Mouse (Mus musculus) MEL-GATA-1-ER (cell line): ENCODE data around the gene Arpc5l.
"Not testable (repeated sequence)": the region's sequence is repeated elsewhere in the genome, so short reads cannot be mapped to it uniquely, and the experiment has no call there.

Experiments used
- DNase-seq: peaks from one replicate; pipeline ENCODE4 v3.0.0-alpha.2; 2012; ENCODE audit warnings: low read depth; ENCODE audit errors: extremely low read depth

Arpc5l gene

GRCm38 (mm10) chr2:38999910-39000586 lies 5.1 kb upstream of the Arpc5l start:
- DNase-seq = no peak

DNA sequence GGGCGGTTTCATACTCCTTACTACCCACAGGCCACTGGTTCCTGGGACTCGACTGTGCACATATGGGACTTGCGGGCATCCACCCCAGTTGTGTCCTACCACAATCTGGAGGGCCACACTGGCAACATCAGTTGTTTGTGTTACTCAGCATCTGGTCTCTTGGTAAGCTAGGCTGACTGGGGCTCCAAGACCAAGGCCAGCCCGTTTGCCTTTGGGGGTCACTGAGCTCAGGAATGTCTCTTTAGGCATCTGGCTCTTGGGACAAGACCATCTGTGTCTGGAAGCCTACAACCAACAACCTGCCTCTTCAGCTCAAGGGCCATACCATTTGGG lies 4.6 kb upstream of the Arpc5l start:
- no peak for DNase-seq

DNA sequence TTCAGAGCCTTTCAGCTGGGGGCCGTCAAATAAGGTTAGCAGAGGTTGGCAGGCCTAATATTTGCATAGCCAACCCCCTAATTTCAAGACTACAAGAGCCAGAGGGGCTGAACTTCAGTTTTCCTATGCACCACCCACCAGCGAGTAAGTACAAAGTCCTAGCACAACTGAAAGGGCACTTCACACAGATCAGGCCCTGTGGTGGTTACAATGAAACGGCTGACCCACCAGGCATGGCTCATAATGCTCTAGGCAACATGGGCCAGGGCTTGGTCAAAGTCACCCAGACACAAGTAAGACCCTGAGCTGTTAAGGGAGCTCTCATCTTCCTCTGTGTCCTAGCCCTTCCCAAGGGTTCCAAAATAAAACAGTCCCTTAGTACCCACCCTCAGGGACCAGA lies 3.3 kb upstream of the Arpc5l start:
- no peak for DNase-seq

DNA sequence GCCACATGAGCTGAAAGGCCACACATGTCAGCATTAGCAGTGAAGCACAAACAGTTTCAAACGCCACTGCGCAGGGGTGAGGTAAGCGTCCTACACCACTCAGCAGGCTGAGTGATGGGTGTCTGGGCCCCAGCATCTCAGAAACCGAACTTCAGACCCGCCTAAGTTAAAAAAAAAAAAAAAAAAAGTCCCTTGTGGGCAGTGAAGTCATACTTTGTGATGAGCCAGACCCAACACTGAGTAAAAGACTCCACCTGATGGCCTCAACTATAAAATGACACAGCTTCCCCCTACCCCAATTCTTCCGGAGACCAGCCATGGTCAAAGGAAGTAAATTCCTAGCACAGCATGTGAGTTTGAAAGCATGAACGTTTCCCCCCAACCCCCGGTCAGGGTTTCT lies 2.0 kb upstream of the Arpc5l start:
- DNase-seq = no peak

- no peak for DNase-seq
Observed at GRCm38 (mm10) chr2:39003512-39003911, 1.6 kb upstream of the Arpc5l start.

DNA sequence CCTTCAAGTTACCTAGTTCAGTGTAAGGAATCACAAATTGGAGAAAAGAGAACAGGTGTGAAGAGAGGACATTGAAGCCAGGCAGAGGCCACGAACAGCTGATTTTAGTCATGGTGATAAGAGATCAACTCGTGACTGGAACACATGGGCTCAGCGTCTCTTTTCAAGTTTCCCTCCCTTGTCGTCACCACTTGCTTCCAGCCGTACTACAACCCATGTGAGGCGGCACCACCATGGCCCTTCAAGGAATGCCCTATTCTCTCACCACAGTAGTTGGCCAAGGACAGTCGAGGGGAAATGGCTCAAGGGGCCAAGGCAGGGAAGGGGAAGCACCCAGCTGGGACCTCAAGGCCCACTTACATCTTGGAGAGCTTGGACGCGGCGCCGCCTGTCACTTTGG lies 776 bp upstream of the Arpc5l start:
- no peak for DNase-seq

- DNase-seq = no peak
Observed at GRCm38 (mm10) chr2:39005574-39006079, 479 bp downstream of the Arpc5l start, which contains the start of gene Rpl35. Gene Rpl35 (minus strand): TSS chr2:39005624.

GRCm38 (mm10) chr2:39006149-39006730 lies 1.1 kb downstream of the Arpc5l start:
- no peak for DNase-seq

DNA sequence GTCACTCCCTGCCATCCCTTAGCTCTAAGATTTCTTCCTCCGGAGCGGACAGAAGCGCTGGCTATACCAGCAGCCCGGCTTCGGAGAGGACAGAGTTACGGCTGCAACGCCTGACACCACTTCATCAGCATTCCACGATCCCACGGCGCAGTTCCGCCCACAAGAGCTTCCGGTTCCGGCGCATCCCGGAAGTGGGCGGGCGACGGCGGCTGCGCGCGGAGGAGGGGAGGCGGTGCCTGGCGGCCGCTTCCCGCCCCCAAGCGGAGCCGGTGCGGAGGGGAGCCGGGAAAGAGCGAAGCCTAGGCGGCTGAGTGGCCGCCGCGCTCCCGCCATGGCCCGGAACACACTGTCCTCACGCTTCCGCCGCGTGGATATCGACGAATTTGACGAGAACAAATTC lies 2.7 kb downstream of the Arpc5l start:
- peak; percentile 80 for DNase-seq

DNA sequence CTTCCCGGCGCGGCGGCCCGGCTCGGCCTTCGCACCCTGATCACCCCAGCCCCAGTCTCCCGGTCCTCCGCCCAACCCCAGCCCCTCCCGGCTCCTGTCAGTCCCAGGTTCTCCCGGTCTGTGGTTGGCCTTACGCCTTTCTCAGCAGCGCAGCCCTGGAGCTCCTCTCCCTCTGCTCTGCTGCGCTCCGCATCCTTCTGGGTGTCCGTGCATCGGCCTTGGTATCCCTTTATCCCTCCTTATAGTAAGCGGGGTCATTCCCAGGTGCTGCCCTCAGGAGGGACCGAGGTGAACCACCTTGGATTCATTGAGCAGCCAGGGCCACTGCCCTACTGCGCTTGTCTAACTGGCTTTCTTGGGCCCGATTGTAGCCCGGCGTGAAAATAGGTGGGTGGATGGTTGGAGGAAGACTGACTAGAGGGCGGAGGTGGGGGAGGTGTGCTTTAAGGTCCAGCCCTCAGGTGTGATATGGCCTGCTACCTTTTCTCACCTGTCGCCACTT lies 3.3 kb downstream of the Arpc5l start:
- DNase-seq = no peak

DNA sequence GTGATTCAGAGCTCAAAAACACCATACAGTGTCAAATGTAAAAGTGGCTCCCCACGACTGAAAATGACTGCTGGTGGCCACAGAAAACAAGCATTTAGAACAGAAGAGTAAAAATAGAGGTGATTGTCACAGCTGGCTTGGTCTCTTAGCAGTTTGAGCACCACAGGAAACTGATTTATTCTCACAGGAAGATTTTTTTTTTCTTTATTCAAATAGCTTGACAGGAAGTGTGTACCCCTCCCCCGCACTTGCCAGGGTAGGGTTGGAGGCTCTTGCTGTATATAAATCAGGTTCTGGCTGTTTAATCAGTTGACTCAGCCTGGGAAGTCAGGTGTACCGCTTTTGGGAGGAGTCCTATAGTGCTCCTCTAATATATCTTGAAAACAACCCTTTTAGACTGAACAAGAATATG lies 3.8 kb downstream of the Arpc5l start:
- DNase-seq = no peak

GRCm38 (mm10) chr2:39010144-39010543 lies 5.0 kb downstream of the Arpc5l start:
- not testable (repeated sequence) for DNase-seq

DNA sequence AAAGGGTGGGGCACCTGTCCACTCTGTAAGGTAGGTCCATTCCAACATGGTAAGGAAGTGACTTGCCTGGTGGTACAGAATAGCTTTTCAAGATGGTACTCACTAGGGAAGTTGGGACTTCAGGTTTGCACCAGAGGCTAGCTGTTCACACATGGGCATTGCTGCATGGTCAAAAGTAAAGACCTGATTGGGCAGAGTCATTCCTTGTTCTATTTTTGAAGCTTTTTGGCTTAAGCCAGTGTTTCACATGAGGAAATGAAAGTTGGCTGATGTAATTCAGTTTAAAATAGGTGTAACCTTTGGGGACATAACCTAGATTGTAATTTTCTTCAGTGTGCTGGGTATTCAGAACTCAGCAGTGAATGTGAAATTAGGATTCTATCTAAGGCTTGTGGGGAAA lies 6.1 kb downstream of the Arpc5l start:
- DNase-seq = no peak

DNA sequence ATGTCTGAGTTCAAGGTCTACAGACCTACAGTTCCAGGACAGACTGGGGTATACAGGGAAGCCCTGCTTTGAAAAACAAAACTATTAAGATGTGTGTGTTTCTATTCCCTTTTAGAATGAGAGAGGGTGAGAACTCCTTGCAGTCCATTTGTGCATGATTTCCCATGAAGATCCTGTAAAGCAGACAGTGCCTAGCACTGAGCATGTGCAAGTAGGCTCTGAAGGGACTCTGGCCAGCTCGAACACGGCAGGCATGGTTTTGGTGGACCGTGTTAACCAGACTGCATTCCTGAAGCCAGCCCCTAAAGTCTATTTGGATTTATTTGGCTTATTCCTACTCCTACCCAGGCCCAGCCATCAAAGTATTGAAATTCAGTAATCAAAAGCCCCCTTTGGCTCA lies 6.8 kb downstream of the Arpc5l start:
- no peak for DNase-seq

- DNase-seq = no peak
Observed at GRCm38 (mm10) chr2:39012768-39013279, 7.7 kb downstream of the Arpc5l start.

GRCm38 (mm10) chr2:39016581-39016980 lies 11.4 kb downstream of the Arpc5l start:
- no peak for DNase-seq

- DNase-seq = no peak
Observed at GRCm38 (mm10) chr2:39020004-39020403, 14.9 kb downstream of the Arpc5l start.

GRCm38 (mm10) chr2:39031611-39032010 lies 26.5 kb downstream of the Arpc5l start:
- DNase-seq = no peak

GRCm38 (mm10) chr2:39040215-39040614 lies 35.1 kb downstream of the Arpc5l start:
- no peak for DNase-seq

GRCm38 (mm10) chr2:39048515-39048914 lies 43.4 kb downstream of the Arpc5l start:
- no peak for DNase-seq

DNA sequence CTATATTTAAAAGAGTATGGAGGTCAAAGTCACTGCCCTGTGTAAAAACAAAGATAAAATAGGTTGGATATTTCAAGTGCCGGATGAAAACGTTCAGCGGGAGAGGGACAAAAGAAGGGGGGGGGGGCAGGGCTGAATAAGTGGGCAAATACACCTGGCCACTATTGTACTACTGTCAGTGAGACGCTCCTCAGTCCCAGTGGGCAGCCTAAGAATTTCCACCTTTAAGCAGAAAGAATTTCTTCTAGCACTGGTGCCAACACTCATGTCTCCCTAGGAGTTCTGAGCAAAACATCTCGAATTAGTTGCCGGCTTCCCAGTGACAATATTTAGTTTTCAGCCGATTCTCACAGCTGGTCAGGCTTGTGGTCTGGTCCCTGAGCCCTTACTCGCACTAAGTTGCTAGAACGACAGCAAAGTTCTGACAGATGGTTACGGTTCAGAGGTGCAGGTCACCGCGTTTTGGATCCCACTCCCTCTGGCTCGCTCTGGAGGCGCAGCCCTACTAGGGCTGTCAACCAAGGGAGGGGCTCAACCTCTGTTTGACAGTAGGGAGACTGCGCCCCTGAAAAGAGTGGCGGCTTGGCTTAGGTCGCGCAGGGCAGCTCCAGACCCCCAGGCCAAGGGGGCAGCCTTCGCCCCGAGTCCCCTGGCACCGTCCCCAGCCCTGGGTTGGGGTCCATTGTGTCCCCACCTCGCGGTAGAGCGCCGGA lies 59.7 kb downstream of the Arpc5l start:
- DNase-seq = no peak
